Mouse (Mus musculus): ENCODE data around the gene Pla2g3.
A peak's percentile ranks its signal among the peaks of the same experiment; 100 is the strongest.

Pla2g3 gene

DNA sequence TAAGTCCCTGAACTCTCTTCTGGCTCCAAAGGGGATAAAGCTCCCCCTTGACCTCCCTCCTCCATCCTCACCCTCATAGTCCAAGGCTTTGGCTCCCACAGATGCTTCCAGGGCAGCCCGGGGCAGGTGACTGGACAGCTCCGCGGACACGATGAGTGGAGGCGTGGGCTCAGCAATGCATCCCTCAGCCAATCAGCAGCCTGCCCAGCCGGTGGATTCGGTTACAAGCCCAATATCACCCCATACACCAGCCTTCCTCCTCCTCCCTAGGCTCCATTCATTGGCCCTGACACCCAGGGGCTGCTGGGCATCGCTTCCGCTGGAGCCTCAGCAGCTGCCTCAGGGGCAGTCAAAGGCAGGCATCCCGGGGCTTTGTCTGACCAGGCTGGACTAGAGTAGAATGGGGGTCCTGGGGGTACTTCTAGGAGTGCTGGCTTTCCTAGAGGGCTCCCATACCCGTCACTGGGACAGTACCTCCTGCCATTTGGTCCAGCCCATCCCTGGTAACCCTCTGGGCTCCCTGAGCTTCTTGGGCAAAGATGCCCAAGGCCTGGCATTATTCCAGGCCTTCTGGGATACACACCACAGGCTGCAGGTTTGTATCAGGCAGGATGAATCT lies at the start of gene Pla2g3:
Gene Pla2g3 (plus strand): TSS at position 333 of the 619 bp plus-strand sequence.
- DNase-seq (ENCODE audit: low spot score in 2 of 2), result peak in 1 of 2 experiments; percentile 16

DNA sequence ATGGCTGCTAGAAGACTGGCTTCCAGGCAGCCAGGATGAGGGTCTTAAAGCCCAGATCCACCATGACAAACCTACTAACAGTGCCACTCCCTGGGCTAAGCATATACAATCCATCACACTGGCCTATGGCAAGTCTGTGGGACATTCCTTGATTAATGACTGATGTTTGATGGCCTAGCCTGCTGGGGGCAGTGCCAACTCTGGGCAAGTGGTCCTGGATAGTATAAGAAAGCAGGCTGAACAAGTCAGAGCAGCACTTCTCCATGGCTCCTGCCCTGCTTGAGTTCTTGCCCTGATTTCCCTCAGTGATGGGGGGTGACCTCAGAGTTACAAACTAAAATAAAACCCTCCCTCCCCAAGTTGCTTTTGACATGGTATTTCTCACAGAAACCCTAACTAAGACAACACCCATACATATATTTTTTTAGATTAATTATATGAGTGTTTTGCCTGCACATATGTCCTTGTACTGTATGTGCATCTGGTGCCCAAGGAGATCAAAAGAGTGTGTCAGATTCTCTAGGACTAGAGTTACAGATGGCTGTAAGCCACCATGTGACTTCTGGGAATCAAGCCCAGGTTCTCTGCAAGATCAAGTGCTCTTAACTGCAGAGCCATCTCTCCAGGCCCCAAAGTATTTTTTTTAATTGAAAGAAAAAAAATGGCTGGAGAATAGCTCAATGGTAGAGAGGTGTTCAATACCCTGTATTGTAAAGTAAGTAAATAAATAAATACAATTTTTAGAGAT lies 46.2 kb upstream of the Pla2g3 start:
- DNase-seq (ENCODE audit: low spot score in 2 of 2), result no peak

DNA sequence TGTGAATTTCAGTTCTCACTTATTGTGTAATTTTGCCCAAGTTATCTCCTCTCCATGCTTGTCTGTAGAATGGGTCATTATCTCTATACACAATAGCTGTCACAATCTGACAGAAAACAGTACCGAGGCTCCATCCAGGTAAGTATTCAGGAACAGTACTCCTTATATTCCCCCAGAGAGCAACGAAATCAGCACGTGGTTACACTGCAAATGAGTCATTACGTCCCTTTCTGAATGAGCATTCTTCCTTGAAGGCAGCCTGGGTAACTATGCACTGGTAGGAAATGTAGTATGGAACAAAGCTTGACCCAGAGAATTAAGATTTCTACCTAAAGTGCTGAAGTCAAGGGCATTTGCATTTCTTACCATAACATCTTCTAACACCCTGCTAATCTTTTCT lies 45.4 kb upstream of the Pla2g3 start:
- DNase-seq (ENCODE audit: low spot score in 2 of 2), result no peak

DNA sequence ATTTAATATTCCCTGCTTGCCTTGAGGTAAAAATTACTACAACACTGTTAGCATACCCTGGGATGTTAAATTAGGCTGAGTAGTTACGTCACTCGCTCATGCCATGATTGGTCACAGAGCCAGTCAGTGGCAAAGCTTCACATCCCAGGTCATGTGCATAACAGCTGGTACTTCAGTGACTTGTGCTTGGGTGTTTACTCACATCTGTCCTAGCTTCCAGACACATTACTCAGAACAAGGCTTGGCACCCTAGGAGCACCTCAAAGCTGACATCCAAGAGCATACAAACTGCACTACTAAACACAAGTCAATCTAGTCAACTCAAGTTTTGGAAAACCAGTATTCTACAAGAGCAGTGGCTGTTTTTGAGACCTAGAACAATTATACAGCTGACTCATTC lies 45.0 kb upstream of the Pla2g3 start:
- DNase-seq (ENCODE audit: low spot score in 2 of 2), result no peak

DNA sequence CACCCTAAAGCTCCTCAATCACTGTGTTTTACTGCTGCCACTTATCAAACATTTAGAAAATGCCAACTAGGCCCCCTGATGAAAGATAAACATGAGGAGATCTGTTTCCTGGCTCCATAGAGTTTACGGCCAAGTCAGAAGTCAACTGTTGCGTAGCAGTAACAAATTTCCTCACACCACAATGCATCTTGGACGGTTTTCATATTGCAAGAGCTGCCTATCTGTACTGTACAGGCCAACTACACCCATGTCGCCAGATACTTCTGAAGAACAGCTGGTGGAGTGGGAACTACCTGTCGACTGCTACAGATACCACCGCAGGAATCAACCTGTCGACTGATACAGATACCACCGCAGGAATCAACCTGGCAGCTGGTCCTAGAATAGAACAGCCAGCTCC lies 43.2 kb upstream of the Pla2g3 start:
- no peak for DNase-seq (ENCODE audit: low spot score in 2 of 2)

GRCm38 (mm10) chr11:3451701-3452163 lies 36.4 kb upstream of the Pla2g3 start:
- peak in 1 of 2 experiments; percentile 10 for DNase-seq (ENCODE audit: low spot score in 2 of 2)

DNA sequence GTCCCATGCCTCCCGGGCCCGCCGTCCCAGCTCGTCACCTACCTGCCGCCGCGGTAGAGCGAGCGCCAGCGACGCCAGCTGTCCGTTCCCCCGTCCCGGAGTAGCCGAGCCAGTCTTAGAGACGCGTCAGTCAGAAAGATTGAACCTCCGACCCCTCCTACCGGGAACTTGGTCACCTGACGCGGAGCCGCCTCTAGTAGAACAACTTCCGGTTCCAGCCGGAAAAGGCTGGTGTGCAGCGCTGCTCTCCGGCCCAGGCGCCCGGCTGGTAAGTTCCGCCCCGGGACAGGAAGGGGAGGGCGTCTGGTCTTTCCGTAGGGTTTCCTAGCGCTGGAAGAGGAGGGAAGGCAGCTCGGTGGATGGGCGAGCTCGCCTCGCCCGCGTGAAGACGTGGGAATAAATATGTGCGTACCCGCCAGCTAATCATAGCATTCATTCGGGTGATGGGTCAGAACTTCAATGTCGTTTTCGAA lies 35.9 kb upstream of the Pla2g3 start, which contains the start of gene Rnf185:
Gene Rnf185 (minus strand): TSS at position 197 of the 473 bp plus-strand sequence.
- peak; percentile 81 to 90 for DNase-seq (ENCODE audit: low spot score in 2 of 2)

DNA sequence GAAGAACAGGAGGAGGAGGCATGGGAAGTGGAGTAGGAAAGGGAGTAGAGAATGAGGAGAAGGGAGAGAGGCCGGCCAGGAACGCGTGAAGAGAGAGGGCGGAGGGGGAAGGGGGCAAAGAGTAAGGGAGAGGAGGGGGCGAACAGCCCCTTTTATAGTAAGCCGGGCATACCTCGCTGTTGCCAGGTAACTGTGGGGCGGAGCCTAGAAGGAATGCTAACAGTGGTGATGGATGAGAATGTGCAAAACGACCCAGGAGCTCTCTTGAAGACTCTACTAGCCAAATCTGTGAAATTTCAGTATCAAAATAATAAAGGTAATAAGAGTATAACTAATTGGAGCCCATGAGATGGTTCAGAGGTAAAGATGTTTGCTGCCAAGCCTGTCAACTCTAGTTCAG lies 35.3 kb upstream of the Pla2g3 start:
- DNase-seq (ENCODE audit: low spot score in 2 of 2), result peak in 1 of 2 experiments; percentile 18

DNA sequence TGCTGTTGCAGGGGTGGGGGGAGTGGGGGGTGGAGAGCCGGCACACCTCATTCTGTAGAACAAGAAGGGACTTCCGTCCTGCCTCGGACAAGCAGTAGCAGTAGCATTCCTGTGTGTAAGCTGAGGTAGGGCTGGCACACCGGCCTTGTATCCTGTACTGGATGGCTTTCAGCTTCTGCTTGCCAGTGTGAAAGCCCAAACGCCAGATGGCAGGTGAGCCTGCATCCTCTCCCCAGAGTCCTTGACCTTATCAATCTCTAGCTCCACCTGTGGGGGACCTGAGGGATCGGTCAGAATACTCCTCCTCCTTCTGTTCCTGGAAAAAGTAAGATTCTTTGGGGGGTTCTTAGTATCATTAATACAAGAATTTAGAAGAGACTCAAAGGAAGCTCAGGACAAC lies 34.6 kb upstream of the Pla2g3 start:
- DNase-seq (ENCODE audit: low spot score in 2 of 2), result peak in 1 of 2 experiments; percentile 10

DNA sequence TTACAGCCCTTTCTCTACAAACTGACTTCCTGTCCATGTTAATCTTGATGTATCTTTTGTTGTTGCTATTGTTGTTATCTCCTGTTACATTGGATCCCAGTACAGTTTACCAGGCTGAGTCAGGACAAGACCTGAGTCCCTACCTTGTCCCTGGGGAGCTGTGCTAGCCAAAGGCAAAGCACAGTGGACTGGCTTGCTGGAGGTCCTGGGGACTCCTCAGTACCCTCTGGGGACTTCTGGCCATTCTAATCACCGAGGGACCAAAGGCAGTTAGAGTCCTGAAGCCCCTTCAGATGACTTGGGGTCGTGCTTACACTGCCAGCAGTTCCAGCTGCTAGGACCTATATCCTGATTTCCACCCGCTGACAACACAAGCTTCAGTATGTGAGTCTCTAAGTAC lies 33.6 kb upstream of the Pla2g3 start:
- DNase-seq (ENCODE audit: low spot score in 2 of 2), result no peak

GRCm38 (mm10) chr11:3456354-3456753 lies 31.7 kb upstream of the Pla2g3 start:
- peak; percentile 59 to 79 for DNase-seq (ENCODE audit: low spot score in 2 of 2)

DNA sequence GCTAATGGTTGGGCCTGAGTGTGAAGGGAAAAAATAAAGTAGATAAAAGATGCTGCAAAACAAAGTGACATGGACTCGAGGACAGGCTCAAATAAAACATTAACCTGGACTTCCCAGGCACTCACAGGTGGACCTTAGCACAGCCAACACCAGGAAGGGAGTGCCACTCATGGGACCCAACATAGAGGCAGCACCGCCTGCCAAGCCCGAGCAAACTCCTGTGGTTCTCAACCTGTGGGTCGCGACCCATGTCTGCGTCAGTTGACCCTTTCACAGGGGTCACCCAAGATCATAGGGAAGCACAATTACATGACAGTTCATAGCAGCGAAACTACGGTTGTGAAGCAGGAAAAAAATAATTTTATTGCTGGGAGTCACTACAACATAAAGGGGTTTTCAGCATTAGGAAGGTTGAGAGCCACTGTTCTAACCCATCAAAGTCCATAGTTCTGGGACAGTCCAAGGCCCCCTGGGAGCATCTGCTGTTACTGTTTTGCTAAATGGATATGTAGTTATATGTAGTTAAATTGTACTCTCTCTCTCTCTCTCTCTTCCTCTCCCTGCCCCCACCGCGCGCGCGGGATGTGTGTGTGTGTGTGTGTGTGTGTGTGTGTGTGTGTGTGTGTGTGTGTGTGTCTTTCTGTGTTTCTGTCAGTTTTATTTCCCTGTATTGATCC lies 29.5 kb upstream of the Pla2g3 start:
- DNase-seq (ENCODE audit: low spot score in 2 of 2), result no peak

DNA sequence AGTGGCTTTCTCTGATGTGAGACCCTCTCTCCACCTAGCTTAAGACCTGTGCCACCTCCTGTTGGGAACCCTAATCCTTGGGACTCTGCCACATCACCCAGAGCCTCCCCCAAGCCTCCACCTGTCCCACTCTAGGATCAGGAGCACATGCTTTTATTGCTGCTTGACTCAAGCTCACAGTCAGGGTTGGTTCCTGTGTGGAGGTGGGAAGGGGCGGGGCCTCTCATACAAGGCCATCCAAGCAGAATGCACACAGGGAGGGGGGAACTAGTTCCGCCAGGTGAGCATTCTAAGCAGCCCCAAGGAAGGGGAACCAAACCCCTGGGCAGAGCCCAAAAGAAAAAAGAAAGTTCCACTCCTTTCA lies 29.0 kb upstream of the Pla2g3 start:
- no peak for DNase-seq (ENCODE audit: low spot score in 2 of 2)

DNA sequence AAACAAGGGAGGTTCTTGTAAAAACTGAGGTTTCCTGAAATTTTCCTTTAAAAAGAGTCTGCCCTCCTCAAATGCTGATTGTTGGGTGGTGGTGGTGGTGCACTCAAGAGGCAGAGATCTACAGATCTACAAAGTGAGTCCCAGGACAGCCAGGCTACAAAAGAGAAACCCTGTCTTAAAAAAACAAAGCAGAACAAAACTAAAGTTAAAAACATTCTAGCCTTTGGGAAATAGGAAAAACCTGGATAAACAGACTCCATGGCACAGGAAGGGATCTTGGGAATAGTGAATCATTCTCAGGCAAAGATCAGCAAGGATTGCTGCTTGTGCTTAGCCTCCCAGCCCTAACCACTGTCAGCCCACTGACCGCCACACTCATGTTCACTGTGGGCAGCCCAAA lies 25.2 kb upstream of the Pla2g3 start:
- DNase-seq (ENCODE audit: low spot score in 2 of 2), result no peak

DNA sequence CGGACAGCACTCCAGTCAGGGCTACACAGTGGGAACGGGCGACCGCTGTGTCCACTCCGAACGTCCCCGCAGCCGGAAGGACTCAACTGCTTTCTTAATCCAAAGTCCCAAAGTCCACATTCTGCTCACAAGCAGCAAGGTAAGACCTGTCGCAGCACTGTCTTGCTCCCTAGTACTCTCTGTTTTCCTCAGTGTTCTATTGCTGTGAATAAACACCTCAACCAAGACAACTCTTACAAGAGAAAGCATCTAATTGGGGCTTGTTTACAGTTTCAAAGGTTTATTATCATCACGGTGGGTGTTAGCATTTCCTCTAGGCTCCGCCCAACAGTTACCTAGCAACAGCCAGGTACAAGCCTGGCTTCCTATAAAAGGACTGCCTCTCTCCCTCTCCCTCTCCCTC lies 16.6 kb upstream of the Pla2g3 start:
- DNase-seq (ENCODE audit: low spot score in 2 of 2), result no peak

DNA sequence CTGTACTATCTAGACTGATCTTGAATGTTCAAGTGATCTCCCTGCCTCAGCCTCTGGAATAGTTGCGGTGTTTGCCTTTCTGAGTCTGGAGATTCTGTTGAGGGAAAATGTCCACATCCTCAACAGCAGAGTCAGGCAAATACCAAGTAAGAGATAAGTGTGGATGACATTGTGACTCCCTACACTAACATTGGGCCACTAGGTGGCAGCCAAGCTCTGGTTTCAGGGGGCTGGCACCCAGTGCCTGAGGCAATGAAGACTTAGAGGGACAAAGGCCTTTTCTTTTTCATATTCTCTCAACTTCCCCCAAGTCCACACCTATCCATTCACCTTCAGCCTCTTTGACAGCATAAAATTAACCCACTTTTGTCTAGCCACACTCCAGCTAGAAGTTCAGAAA lies 15.6 kb upstream of the Pla2g3 start:
- DNase-seq (ENCODE audit: low spot score in 2 of 2), result peak; percentile 73 to 90

DNA sequence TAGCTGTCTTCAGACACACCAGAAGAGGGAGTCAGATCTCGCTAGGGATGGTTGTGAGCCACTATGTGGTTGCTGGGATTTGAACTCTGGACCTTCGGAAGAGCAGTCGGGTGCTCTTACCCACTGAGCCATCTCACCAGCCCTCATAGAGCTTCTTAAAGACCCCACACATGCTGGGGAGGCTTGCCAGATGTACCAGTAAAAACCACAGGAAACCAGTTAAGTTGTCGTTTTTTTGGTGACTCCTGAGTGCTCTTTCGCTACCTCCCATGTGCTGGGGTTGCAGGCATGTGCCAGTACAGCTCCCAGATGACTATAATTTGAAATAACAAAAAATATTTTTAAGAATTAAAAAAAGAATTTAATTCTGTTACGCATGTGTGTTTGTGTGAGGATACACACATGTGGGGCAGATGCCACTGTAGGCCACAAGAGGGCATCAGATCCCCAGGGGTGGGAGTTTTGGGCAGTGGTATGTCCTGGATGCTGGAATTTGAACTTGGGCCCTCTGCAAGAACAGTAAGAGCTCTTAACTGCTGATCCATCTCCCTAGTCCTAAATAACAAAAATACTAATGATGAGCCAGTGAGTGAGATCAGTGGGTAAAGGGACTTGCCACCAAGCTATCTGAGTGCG lies 13.5 kb upstream of the Pla2g3 start:
- DNase-seq (ENCODE audit: low spot score in 2 of 2), result no peak

- no peak for DNase-seq (ENCODE audit: low spot score in 2 of 2)
These were observed 12.6 kb upstream of the Pla2g3 start for GRCm38 (mm10) chr11:3475489-3475888.

- no peak for DNase-seq (ENCODE audit: low spot score in 2 of 2)
These were observed 4.0 kb upstream of the Pla2g3 start for GRCm38 (mm10) chr11:3483980-3484642.

GRCm38 (mm10) chr11:3486349-3486748 lies 1.7 kb upstream of the Pla2g3 start:
- no peak for DNase-seq (ENCODE audit: low spot score in 2 of 2)

- DNase-seq (ENCODE audit: low spot score in 2 of 2), result no peak
These were observed 952 bp downstream of the Pla2g3 start for GRCm38 (mm10) chr11:3489036-3489435.

GRCm38 (mm10) chr11:3492748-3493147 lies 4.7 kb downstream of the Pla2g3 start:
- no peak for DNase-seq (ENCODE audit: low spot score in 2 of 2)
